Mouse (Mus musculus) brain, embryonic 14.5 days (tissue): ENCODE data around the gene Cadm4. TPM values are rescaled to one million over a fixed set of nuclear protein-coding genes. Genes with fewer than 3 reads are reported as not detected.

Experiments used
- DNase-seq: peaks from one replicate; pipeline ENCODE4 v3.0.0-alpha.2; 2011; ENCODE audit warnings: low read depth
- CTCF ChIP-seq: fragments of 200-500 bp; IDR thresholded peaks from 2 replicates; pipeline ENCODE4 v1.5.1; 2012; ENCODE audit warnings: inconsistent platforms, mild to moderate bottlenecking, moderate library complexity, borderline replicate concordance; ENCODE audit not compliant: insufficient read depth, insufficient read length; ENCODE audit errors: extremely low read depth
- POLR2A ChIP-seq: fragments of 200-500 bp; IDR thresholded peaks from 2 replicates; pipeline ENCODE4 v1.6.1; 2012; ENCODE audit warnings: mild to moderate bottlenecking, inconsistent platforms, borderline replicate concordance; ENCODE audit not compliant: poor library complexity, insufficient read depth, insufficient read length, severe bottlenecking; ENCODE audit errors: extremely low read depth
- polyA plus RNA-seq: library from polyadenylated mRNA; depleted of rRNA; stranded (reverse); fragments of >200 nt; gene quantifications from 2 replicates; pipeline ENCODE4 v1.2.3, GENCODE M21; 2012; rRNA removed

The Cadm4 gene
- polyA plus RNA-seq, 1 experiment = 268 TPM

DNA sequence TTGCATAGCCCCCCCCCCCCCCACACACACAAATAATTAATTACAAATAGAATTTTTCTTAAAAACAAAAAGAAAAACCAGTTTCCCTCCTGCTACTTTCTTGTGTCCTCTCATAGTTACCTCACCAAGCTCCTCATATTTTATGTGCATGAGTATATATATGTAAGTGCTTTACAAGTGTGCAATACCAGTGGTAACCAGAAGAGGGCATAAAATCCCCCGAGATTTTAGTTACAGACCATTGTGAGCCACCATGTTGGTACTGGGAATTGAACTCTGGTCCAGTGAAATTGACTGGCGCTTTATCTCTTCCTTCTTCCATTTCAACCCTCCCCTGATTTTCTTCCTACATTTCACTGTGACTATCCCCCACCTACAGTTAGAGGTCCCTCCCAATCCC is 62.7 kb downstream of the Cadm4 start:
- TF ChIP-seq CTCF (peak; percentile 23; the same call in 1 of the 2 replicates), POLR2A (no peak)
- no peak for DNase-seq

DNA sequence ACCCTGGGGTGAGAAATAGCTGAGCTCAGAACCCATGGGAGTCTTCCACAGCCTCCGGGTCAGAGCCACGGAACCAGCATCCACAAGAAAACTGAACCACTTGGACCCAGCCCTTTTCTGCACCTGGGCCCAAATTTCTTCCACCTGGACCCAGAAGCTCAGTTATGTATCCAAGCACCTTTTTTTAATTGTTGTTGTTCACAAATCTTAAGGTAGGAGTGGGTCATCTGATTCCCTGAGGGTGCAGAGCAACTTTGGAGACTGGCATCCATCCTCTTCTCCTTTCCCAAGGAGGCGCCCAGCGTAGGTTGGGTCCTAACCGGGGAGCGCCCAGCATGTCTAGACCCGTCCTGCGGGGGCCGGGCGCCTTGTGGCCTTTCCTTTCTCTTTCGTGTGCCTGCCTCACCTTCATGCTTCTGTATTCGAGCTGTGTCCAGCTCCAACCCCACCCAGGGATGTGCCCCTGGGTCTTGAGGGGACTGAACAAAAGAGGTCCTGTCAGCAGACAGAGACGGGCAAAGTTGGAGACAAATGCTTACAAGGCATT is 64.3 kb downstream of the Cadm4 start, which contains the start of the genes Pinlyp and Xrcc1:
Gene Pinlyp (minus strand): TSS at position 51 of the 547 bp plus-strand sequence.
Gene Xrcc1 (plus strand): TSS at position 222 of the 547 bp plus-strand sequence.
- no peak for TF ChIP-seq CTCF
- no peak for TF ChIP-seq POLR2A
- DNase-seq = no peak

DNA sequence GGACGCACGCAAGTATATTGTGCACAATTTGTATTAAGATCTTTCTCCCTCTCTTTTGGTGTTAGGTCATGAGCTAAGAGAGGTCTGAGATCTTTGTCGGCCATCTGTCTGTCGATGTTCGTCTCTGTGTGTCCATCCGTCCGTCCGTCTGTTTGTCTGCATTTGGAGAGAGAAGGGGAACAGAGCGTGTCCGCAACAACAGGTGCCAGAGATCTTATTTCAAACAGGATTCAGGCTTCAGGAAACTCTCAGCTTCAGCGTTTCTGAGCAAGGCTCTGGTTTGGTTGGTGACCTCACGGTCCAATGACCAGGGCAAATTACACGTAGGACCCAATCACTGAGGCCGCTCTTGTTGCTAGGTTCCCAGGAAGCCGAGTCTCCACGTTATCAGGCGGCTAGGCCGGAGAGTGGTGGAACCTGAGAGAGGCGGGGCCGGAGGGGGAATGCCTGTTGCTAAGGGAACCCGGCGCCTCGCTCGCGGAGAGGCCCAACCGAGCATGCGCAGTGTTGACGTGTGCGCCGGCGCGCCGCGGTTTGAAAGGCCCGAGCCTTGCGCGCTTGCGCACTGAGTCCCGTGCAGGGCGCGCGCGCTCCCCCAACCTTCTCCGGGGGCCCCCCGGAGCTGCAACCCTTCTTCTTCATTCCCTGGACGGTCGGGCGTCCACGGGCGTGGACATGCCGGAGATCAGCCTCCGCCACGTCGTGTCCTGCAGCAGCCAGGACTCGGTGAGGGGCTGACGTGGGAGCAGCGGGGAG is 65.0 kb downstream of the Cadm4 start:
- TF ChIP-seq CTCF (no peak), POLR2A (peak; percentile 40; the same call in 1 of the 2 replicates)
- DNase-seq = peak; percentile 99

GRCm38 (mm10) chr7:24547534-24548036 is 65.8 kb downstream of the Cadm4 start:
- no peak for TF ChIP-seq POLR2A
- TF ChIP-seq CTCF = no peak
- no peak for DNase-seq

- DNase-seq = no peak
- TF ChIP-seq POLR2A (no peak), CTCF (no peak)
Observed at GRCm38 (mm10) chr7:24551985-24552759, 70.3 kb downstream of the Cadm4 start.

Other genes with a start within 250 kb of the Cadm4 start
- 3.3 and 3.5 TPM in 2 replicates for gene Zfp109, start 244.5 kb upstream of the Cadm4 start, polyA plus RNA-seq
- gene Zfp108, start 227.2 kb upstream of the Cadm4 start, polyA plus RNA-seq = 4.0 and 4.4 TPM in 2 replicates
- 6.9 and 7.4 TPM in 2 replicates for gene Zfp93, start 211.6 kb upstream of the Cadm4 start, polyA plus RNA-seq
- 33.9 and 39.2 TPM in 2 replicates for gene Zfp61, start 180.8 kb upstream of the Cadm4 start, polyA plus RNA-seq
- 19.3 and 26.9 TPM in 2 replicates for gene Zfp94, start 165.4 kb upstream of the Cadm4 start, polyA plus RNA-seq
- gene Tescl, start 148.1 kb upstream of the Cadm4 start, polyA plus RNA-seq = 0.19 and 0.23 TPM in 2 replicates
- 0.07 and 0.11 TPM in 2 replicates for gene Lypd5, start 132.8 kb upstream of the Cadm4 start, polyA plus RNA-seq
- 0.76 and 1.4 TPM in 2 replicates for gene Kcnn4, start 111.8 kb upstream of the Cadm4 start, polyA plus RNA-seq
- gene Smg9, start 82.4 kb upstream of the Cadm4 start, polyA plus RNA-seq = 66.2 and 69.6 TPM in 2 replicates
- gene Irgc1, start 29.7 kb upstream of the Cadm4 start, polyA plus RNA-seq = 0.05 TPM in 1 of 2 replicates, not detected in the other
- gene Plaur, start 19.5 kb upstream of the Cadm4 start, polyA plus RNA-seq = 1.4 and 2.1 TPM in 2 replicates
- 269 and 420 TPM in 2 replicates for gene Zfp428, start 25.0 kb downstream of the Cadm4 start, polyA plus RNA-seq
- not detected in 2 replicates for gene AC161166.1, start 30.4 kb downstream of the Cadm4 start, polyA plus RNA-seq
- gene Irgq, start 48.7 kb downstream of the Cadm4 start, polyA plus RNA-seq = 55.4 and 66.4 TPM in 2 replicates
- 0.21 and 0.34 TPM in 2 replicates for gene Pinlyp, start 64.1 kb downstream of the Cadm4 start, polyA plus RNA-seq
- gene Xrcc1, start 64.3 kb downstream of the Cadm4 start, polyA plus RNA-seq = 71.6 and 84.1 TPM in 2 replicates
- gene Ethe1, start 105.5 kb downstream of the Cadm4 start, polyA plus RNA-seq = 14.4 and 18.8 TPM in 2 replicates
- gene Zfp575, start 105.6 kb downstream of the Cadm4 start, polyA plus RNA-seq = 4.8 and 9.6 TPM in 2 replicates
- gene Phldb3, start 128.7 kb downstream of the Cadm4 start, polyA plus RNA-seq = 0.30 and 0.59 TPM in 2 replicates
- gene Lypd3, start 154.5 kb downstream of the Cadm4 start, polyA plus RNA-seq = 1.8 and 2.9 TPM in 2 replicates
- gene Tex101, start 194.7 kb downstream of the Cadm4 start, polyA plus RNA-seq = not detected in 2 replicates
- gene BC049730, start 227.2 kb downstream of the Cadm4 start, polyA plus RNA-seq = not detected in 2 replicates
- gene Gm4763, start 244.9 kb downstream of the Cadm4 start, polyA plus RNA-seq = not detected in 2 replicates